In genomic region chr14:45563577-45563976, GRCm38 (mm10) we compare ENCODE assay signal across 9 mouse cellular contexts. TPM values are rescaled to one million over a fixed set of nuclear protein-coding genes. Genes with fewer than 3 reads are reported as not detected.
DNase-seq lines count a peak whose midpoint lies in the region; ATAC-seq lines count a peak whose summit lies in the region.
"Had no signal": no experiment of that assay in that cellular context is flagged by ENCODE, and none has a peak within 500 bp of the region (broad histone marks: within the 10 kb centered on the region; RNA-seq: fewer than 3 reads in every experiment).

No protein-coding gene starts in this region.

- no peak overlapping the region for H3K9ac ChIP-seq in embryonic facial prominence, embryonic 14.5 days (ENCODE audit: low read depth, low read length)
- H3K9ac ChIP-seq in midbrain, embryonic 14.5 days (replicated peaks; ENCODE audit: low read length), result no peak overlapping the region

- no peaks in the 10 kb centered on the region for H3K27me3 ChIP-seq in embryonic facial prominence, embryonic 14.5 days (replicated peaks; ENCODE audit: control insufficient read depth, insufficient read depth, low read length)
- H3K27me3 ChIP-seq in midbrain, embryonic 14.5 days (ENCODE audit: control insufficient read depth, insufficient read depth, low read length), result no peaks in the 10 kb centered on the region

- ATAC-seq in embryonic facial prominence, embryonic 14.5 days (ENCODE audit: low read depth), result no peak
- peak; percentile 44; the same call in 1 of the 2 replicates for ATAC-seq in midbrain, embryonic 14.5 days (ENCODE audit: low FRiP score, low TSS enrichment)
- no peak for ATAC-seq in activated CD4-positive, CD25-positive, alpha-beta regulatory T cell, adult 4 months

- H3K9me3 ChIP-seq in embryonic facial prominence, embryonic 14.5 days (ENCODE audit: control insufficient read depth, low read length), result no peaks in the 10 kb centered on the region
- no peaks in the 10 kb centered on the region for H3K9me3 ChIP-seq in midbrain, embryonic 14.5 days (ENCODE audit: control insufficient read depth, low read length)

- H3K27ac ChIP-seq in embryonic facial prominence, embryonic 14.5 days (replicated peaks; ENCODE audit: low read depth, low read length), result no peak overlapping the region
- no peak overlapping the region for H3K27ac ChIP-seq in midbrain, embryonic 14.5 days (replicated peaks; ENCODE audit: low read depth, low read length)

- no peaks in the 10 kb centered on the region for H3K36me3 ChIP-seq in embryonic facial prominence, embryonic 14.5 days (ENCODE audit: control insufficient read depth, insufficient read depth, low read length)
- H3K36me3 ChIP-seq in midbrain, embryonic 14.5 days (ENCODE audit: control insufficient read depth, insufficient read depth, low read length), result no peaks in the 10 kb centered on the region

- intact Hi-C loops in left cerebral cortex, postnatal 4 days (cut with DNase I), result no loop called here
- intact Hi-C loops in heart, postnatal 10 days (cut with DNase I), result no loop called here
- intact Hi-C loops in left cerebral cortex, postnatal 36 days (cut with DNase I), result no loop called here

- peaks cover 12% of the 10 kb centered on the region; the same call in 1 of the 2 replicates for H3K4me1 ChIP-seq in embryonic facial prominence, embryonic 14.5 days (ENCODE audit: control insufficient read depth, insufficient read depth, low read length)
- H3K4me1 ChIP-seq in midbrain, embryonic 14.5 days (ENCODE audit: control insufficient read depth, insufficient read depth, low read length), result no peaks in the 10 kb centered on the region

- DNase-seq in left cerebral cortex, postnatal 4 days, result peak; percentile 80
- DNase-seq in left cerebral cortex, adult 11 months (ENCODE audit: low spot score), result no peak
- DNase-seq in adrenal gland, adult 2 months, result peak; percentile 51
- DNase-seq in embryonic facial prominence, embryonic 14.5 days (ENCODE audit: low spot score), result peak; percentile 33
- DNase-seq in heart, postnatal 10 days, result peak; percentile 74 to 80
- peak; percentile 44 for DNase-seq in midbrain, embryonic 14.5 days
- DNase-seq in left cerebral cortex, postnatal 36 days (ENCODE audit: low spot score in 2 of 2), result no peak

- WGBS in embryonic facial prominence, embryonic 14.5 days, result 80% methylated on average over 1 of the region's 1 CpGs
- 89% methylated on average over 1 of the region's 1 CpGs for WGBS in midbrain, embryonic 14.5 days

- no peak overlapping the region for H3K4me2 ChIP-seq in embryonic facial prominence, embryonic 14.5 days (ENCODE audit: low read depth, low read length)
- H3K4me2 ChIP-seq in midbrain, embryonic 14.5 days (ENCODE audit: low read length), result no peak overlapping the region

- no peak overlapping the region for H3K4me3 ChIP-seq in embryonic facial prominence, embryonic 14.5 days (ENCODE audit: low read depth, low read length)
- H3K4me3 ChIP-seq in midbrain, embryonic 14.5 days (replicated peaks; ENCODE audit: low read depth, low read length), result no peak overlapping the region

RNA-seq across cellular contexts. Expression of gene Fermt2, which starts 33.7 kb away (rescaled TPM):
- 10 to 100 TPM; 72.8 to 77.2 TPM for total RNA-seq in left cerebral cortex, postnatal 4 days (2021)
- 100 to 1,000 TPM in 1 of 2 experiments, 10 to 100 TPM in 1; 77.1 to 114 TPM for total RNA-seq in adrenal gland, adult 2 months (2021)
- polyA plus RNA-seq in adrenal gland, adult 2 months (2012; rRNA removed), result 11.5 and 12.5 TPM in 2 replicates
- 132 and 153 TPM in 2 replicates for polyA plus RNA-seq in embryonic facial prominence, embryonic 14.5 days (2014; fragmentation: Nextera tagmentation; extraction: Ambion mirVana)
- 100 to 1,000 TPM; 301 to 312 TPM for total RNA-seq in heart, postnatal 10 days (2021)
- 49.1 and 63.8 TPM in 2 replicates for polyA plus RNA-seq in midbrain, embryonic 14.5 days (2014; fragmentation: Nextera tagmentation; extraction: Ambion mirVana)
- under 1 TPM in 1 of 2 experiments, not detected in 1; 0.25 TPM for polyA plus RNA-seq in activated CD4-positive, CD25-positive, alpha-beta regulatory T cell, adult 4 months (2017; shearing (Covaris generic))
- 10 to 100 TPM; 91.8 to 91.9 TPM for total RNA-seq in left cerebral cortex, postnatal 36 days (2021)
- total RNA-seq: hematopoietic stem cell, adult 5-6 weeks had no signal

Comparison
In these comparisons a context has a peak if more than half of its experiments do, and no peak if none do; other contexts are left out.
1. DNase-seq: peak in left cerebral cortex, postnatal 4 days (single experiment), adrenal gland, adult 2 months (single experiment), embryonic facial prominence, embryonic 14.5 days (single experiment), heart, postnatal 10 days (2 of 2) and midbrain, embryonic 14.5 days (single experiment); none in left cerebral cortex, adult 11 months (single experiment) and left cerebral cortex, postnatal 36 days (0 of 2).